Mouse (Mus musculus): ENCODE results near the gene Kcnma1. TPM values are rescaled to one million over a fixed set of nuclear protein-coding genes. Genes with fewer than 3 reads are reported as not detected.

The Kcnma1 gene
- polyA plus RNA-seq, 1 experiment, result 0.26 TPM

- no peak overlapping the region for H3K4me2 ChIP-seq (ENCODE audit: low read depth)
- H3K79me2 ChIP-seq (ENCODE audit: control insufficient read depth, insufficient read depth), result no peaks in the 10 kb centered on the region
- H3K4me3 ChIP-seq, result no peak overlapping the region
- H3K27me3 ChIP-seq (ENCODE audit: control insufficient read depth, insufficient read depth, insufficient read length), result no peaks in the 10 kb centered on the region
- H3K36me3 ChIP-seq (ENCODE audit: control insufficient read depth, insufficient read depth), result no peaks in the 10 kb centered on the region
- TF ChIP-seq POLR2AphosphoS2 (IDR thresholded peaks at IDR 0.05; ENCODE audit: insufficient read length, low read depth), result no peak
- no peak for TF ChIP-seq TCF3 (IDR thresholded peaks at IDR 0.05; ENCODE audit: insufficient read length, low read depth)
- TF ChIP-seq REST (IDR thresholded peaks at IDR 0.05; ENCODE audit: insufficient read depth, insufficient read length), result no peak
- TF ChIP-seq E2F4 (IDR thresholded peaks at IDR 0.05; ENCODE audit: insufficient read depth), result no peak
- no peak for TF ChIP-seq MYOG (IDR thresholded peaks at IDR 0.05; ENCODE audit: control insufficient read depth in 1 of 3, insufficient read depth in 1 of 3, insufficient read length in 2 of 3, low read depth in 2 of 3)
- TF ChIP-seq SRF (IDR thresholded peaks at IDR 0.05; ENCODE audit: control insufficient read depth, insufficient read length, low read depth), result no peak
- no peak for TF ChIP-seq POLR2A (IDR thresholded peaks at IDR 0.05; ENCODE audit: insufficient read length, low read depth)
- TF ChIP-seq USF1 (IDR thresholded peaks at IDR 0.05; ENCODE audit: low read depth), result no peak
- TF ChIP-seq CEBPB (IDR thresholded peaks at IDR 0.05; ENCODE audit: insufficient read depth, poor library complexity, severe bottlenecking), result no peak
- no peak for TF ChIP-seq MAX (IDR thresholded peaks at IDR 0.05; ENCODE audit: low read depth)
- no peak for TF ChIP-seq TCF12 (IDR thresholded peaks at IDR 0.05; ENCODE audit: insufficient read depth, poor library complexity, severe bottlenecking)
- no peak for TF ChIP-seq MYOD1 (IDR thresholded peaks at IDR 0.05; ENCODE audit: control insufficient read depth in 1 of 3, insufficient read length in 2 of 3, low read depth in 2 of 3)
- no peak overlapping the region for H3ac ChIP-seq (ENCODE audit: control insufficient read depth, insufficient read length)
Measured at GRCm38 (mm10) chr14:23475129-23475528, 539.2 kb downstream of the Kcnma1 start.

DNA sequence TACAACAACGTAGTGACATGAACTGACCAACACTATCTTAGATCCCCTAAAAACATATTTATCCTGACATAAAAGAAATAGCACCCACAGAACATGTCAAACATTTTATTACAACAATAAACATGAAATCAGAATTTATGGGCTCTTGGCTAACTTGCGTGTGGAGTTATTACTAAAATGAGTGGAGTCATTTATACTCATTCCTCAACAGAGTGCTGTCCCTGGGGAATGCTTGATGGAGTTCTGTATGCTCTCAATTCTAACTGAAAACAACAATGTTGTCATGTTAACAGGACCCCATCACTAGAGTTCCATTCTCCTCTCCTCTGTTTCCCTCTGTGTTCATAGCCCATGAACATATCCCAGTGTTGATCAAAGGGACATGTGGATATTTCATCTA is 544.2 kb downstream of the Kcnma1 start:
- TF ChIP-seq SRF (IDR thresholded peaks at IDR 0.05; ENCODE audit: control insufficient read depth, insufficient read length, low read depth) (no peak), E2F4 (IDR thresholded peaks at IDR 0.05; ENCODE audit: insufficient read depth) (no peak), POLR2A (IDR thresholded peaks at IDR 0.05; ENCODE audit: insufficient read length, low read depth) (no peak), MAX (IDR thresholded peaks at IDR 0.05; ENCODE audit: low read depth) (no peak), TCF12 (IDR thresholded peaks at IDR 0.05; ENCODE audit: insufficient read depth, poor library complexity, severe bottlenecking) (no peak), POLR2AphosphoS2 (IDR thresholded peaks at IDR 0.05; ENCODE audit: insufficient read length, low read depth) (no peak), MYOG (IDR thresholded peaks at IDR 0.05; ENCODE audit: control insufficient read depth in 1 of 3, insufficient read depth in 1 of 3, insufficient read length in 2 of 3, low read depth in 2 of 3) (no peak), USF1 (IDR thresholded peaks at IDR 0.05; ENCODE audit: low read depth) (no peak), TCF3 (IDR thresholded peaks at IDR 0.05; ENCODE audit: insufficient read length, low read depth) (no peak), REST (IDR thresholded peaks at IDR 0.05; ENCODE audit: insufficient read depth, insufficient read length) (no peak)
- H3K36me3 ChIP-seq (ENCODE audit: control insufficient read depth, insufficient read depth), result no peaks in the 10 kb centered on the region
- no peak overlapping the region for H3ac ChIP-seq (ENCODE audit: control insufficient read depth, insufficient read length)
- H3K79me2 ChIP-seq (ENCODE audit: control insufficient read depth, insufficient read depth), result no peaks in the 10 kb centered on the region
- H3K27me3 ChIP-seq (ENCODE audit: control insufficient read depth, insufficient read depth, insufficient read length), result no peaks in the 10 kb centered on the region
- no peak overlapping the region for H3K4me3 ChIP-seq
- no peak overlapping the region for H3K4me2 ChIP-seq (ENCODE audit: low read depth)

DNA sequence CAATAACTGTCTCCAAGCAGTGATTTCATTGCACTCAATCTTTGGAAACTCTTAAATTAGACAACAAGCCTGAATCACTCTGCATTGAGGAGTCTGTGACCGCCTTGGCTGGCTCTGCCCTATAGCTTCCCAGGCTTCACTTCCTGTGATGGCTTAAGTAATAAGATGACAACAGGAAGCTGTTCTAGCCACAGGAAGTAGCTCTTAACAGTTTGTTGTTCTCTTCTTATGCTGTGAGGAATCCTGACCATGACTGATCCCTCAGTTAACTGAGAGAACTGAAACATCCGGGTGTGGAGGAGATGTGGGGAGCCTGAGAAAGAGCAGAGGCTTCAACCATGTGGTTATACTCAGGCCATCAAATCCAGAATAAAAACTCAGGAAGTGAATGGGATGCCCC is 549.2 kb downstream of the Kcnma1 start:
- Histone ChIP-seq H3K79me2 (ENCODE audit: control insufficient read depth, insufficient read depth) (no peaks in the 10 kb centered on the region), H3K4me3 (no peak overlapping the region), H3ac (ENCODE audit: control insufficient read depth, insufficient read length) (no peak overlapping the region), H3K4me2 (ENCODE audit: low read depth) (no peak overlapping the region), H3K27me3 (ENCODE audit: control insufficient read depth, insufficient read depth, insufficient read length) (peaks cover 10% of the 10 kb centered on the region), H3K36me3 (ENCODE audit: control insufficient read depth, insufficient read depth) (no peaks in the 10 kb centered on the region)
- TF ChIP-seq CEBPB (IDR thresholded peaks at IDR 0.05; ENCODE audit: insufficient read depth, poor library complexity, severe bottlenecking) (no peak), POLR2A (IDR thresholded peaks at IDR 0.05; ENCODE audit: insufficient read length, low read depth) (no peak), POLR2AphosphoS2 (IDR thresholded peaks at IDR 0.05; ENCODE audit: insufficient read length, low read depth) (no peak), MAX (IDR thresholded peaks at IDR 0.05; ENCODE audit: low read depth) (no peak), TCF12 (IDR thresholded peaks at IDR 0.05; ENCODE audit: insufficient read depth, poor library complexity, severe bottlenecking) (no peak), E2F4 (IDR thresholded peaks at IDR 0.05; ENCODE audit: insufficient read depth) (no peak)

DNA sequence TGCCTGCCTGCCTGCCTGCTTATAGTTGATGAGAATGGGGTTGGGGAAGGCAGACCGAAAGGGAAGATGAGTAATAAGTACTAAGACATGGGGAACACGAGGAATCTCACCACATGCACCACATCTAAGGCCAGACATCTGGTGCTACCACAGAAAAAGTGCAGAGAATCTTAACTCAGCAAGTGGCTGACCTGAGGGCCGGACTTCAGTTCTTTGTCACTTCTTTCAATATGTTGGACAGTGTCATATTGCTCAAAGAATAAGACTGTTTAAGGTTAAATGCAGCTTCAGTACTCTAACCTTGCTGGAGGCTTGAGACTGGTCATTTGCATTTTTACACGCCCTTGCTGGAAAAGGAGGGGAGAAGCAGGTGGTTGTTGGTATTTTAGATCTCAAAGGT is 555.7 kb downstream of the Kcnma1 start:
- no peaks in the 10 kb centered on the region for H3K36me3 ChIP-seq (ENCODE audit: control insufficient read depth, insufficient read depth)
- H3K79me2 ChIP-seq (ENCODE audit: control insufficient read depth, insufficient read depth), result no peaks in the 10 kb centered on the region
- H3K4me2 ChIP-seq (ENCODE audit: low read depth), result no peak overlapping the region
- no peak overlapping the region for H3K4me3 ChIP-seq
- no peak for TF ChIP-seq TCF12 (IDR thresholded peaks at IDR 0.05; ENCODE audit: insufficient read depth, poor library complexity, severe bottlenecking)
- no peak for TF ChIP-seq MYOD1 (IDR thresholded peaks at IDR 0.05; ENCODE audit: control insufficient read depth in 1 of 3, insufficient read length in 2 of 3, low read depth in 2 of 3)
- TF ChIP-seq E2F4 (IDR thresholded peaks at IDR 0.05; ENCODE audit: insufficient read depth), result no peak
- no peak for TF ChIP-seq USF1 (IDR thresholded peaks at IDR 0.05; ENCODE audit: low read depth)
- no peak for TF ChIP-seq POLR2AphosphoS2 (IDR thresholded peaks at IDR 0.05; ENCODE audit: insufficient read length, low read depth)
- no peak for TF ChIP-seq MYOG (IDR thresholded peaks at IDR 0.05; ENCODE audit: control insufficient read depth in 1 of 3, insufficient read depth in 1 of 3, insufficient read length in 2 of 3, low read depth in 2 of 3)
- TF ChIP-seq TCF3 (IDR thresholded peaks at IDR 0.05; ENCODE audit: insufficient read length, low read depth), result no peak
- TF ChIP-seq SRF (IDR thresholded peaks at IDR 0.05; ENCODE audit: control insufficient read depth, insufficient read length, low read depth), result no peak
- TF ChIP-seq MAX (IDR thresholded peaks at IDR 0.05; ENCODE audit: low read depth), result no peak
- no peak for TF ChIP-seq POLR2A (IDR thresholded peaks at IDR 0.05; ENCODE audit: insufficient read length, low read depth)
- TF ChIP-seq CEBPB (IDR thresholded peaks at IDR 0.05; ENCODE audit: insufficient read depth, poor library complexity, severe bottlenecking), result no peak
- no peak for TF ChIP-seq REST (IDR thresholded peaks at IDR 0.05; ENCODE audit: insufficient read depth, insufficient read length)
- peaks cover 33% of the 10 kb centered on the region for H3K27me3 ChIP-seq (ENCODE audit: control insufficient read depth, insufficient read depth, insufficient read length)
- no peak overlapping the region for H3ac ChIP-seq (ENCODE audit: control insufficient read depth, insufficient read length)

GRCm38 (mm10) chr14:23451681-23452080 is 562.6 kb downstream of the Kcnma1 start:
- Histone ChIP-seq H3K27me3 (ENCODE audit: control insufficient read depth, insufficient read depth, insufficient read length) (peaks cover 14% of the 10 kb centered on the region), H3K79me2 (ENCODE audit: control insufficient read depth, insufficient read depth) (no peaks in the 10 kb centered on the region)
- no peak for TF ChIP-seq MYOG (IDR thresholded peaks at IDR 0.05; ENCODE audit: control insufficient read depth in 1 of 3, insufficient read depth in 1 of 3, insufficient read length in 2 of 3, low read depth in 2 of 3)
- TF ChIP-seq USF1 (IDR thresholded peaks at IDR 0.05; ENCODE audit: low read depth), result no peak
- no peak for TF ChIP-seq TCF12 (IDR thresholded peaks at IDR 0.05; ENCODE audit: insufficient read depth, poor library complexity, severe bottlenecking)
- no peak for TF ChIP-seq POLR2A (IDR thresholded peaks at IDR 0.05; ENCODE audit: insufficient read length, low read depth)
- no peak for TF ChIP-seq MAX (IDR thresholded peaks at IDR 0.05; ENCODE audit: low read depth)
- no peak for TF ChIP-seq REST (IDR thresholded peaks at IDR 0.05; ENCODE audit: insufficient read depth, insufficient read length)
- no peak for TF ChIP-seq MYOD1 (IDR thresholded peaks at IDR 0.05; ENCODE audit: control insufficient read depth in 1 of 3, insufficient read length in 2 of 3, low read depth in 2 of 3)
- no peak for TF ChIP-seq TCF3 (IDR thresholded peaks at IDR 0.05; ENCODE audit: insufficient read length, low read depth)
- TF ChIP-seq SRF (IDR thresholded peaks at IDR 0.05; ENCODE audit: control insufficient read depth, insufficient read length, low read depth), result no peak
- TF ChIP-seq POLR2AphosphoS2 (IDR thresholded peaks at IDR 0.05; ENCODE audit: insufficient read length, low read depth), result no peak
- TF ChIP-seq E2F4 (IDR thresholded peaks at IDR 0.05; ENCODE audit: insufficient read depth), result no peak
- no peak for TF ChIP-seq CEBPB (IDR thresholded peaks at IDR 0.05; ENCODE audit: insufficient read depth, poor library complexity, severe bottlenecking)

More at GRCm38 (mm10) chr14:23451681-23452080, 562.6 kb downstream of the Kcnma1 start:
- H3K4me2 ChIP-seq (ENCODE audit: low read depth), result no peak overlapping the region
- no peaks in the 10 kb centered on the region for H3K36me3 ChIP-seq (ENCODE audit: control insufficient read depth, insufficient read depth)
- H3K4me3 ChIP-seq, result no peak overlapping the region
- no peak overlapping the region for H3ac ChIP-seq (ENCODE audit: control insufficient read depth, insufficient read length)
